Mouse (Mus musculus) thymus, postnatal 10 days (tissue): Measurements from ENCODE around the gene Vstm2l.

ENCODE experiments used
- DNase-seq, 2 experiments: peaks; one replicate each; pipeline ENCODE4 v3.0.0; 2021; ENCODE audit warnings: low spot score in 2 of 2

The Vstm2l gene

GRCm38 (mm10) chr2:157992501-157992900, 78.0 kb downstream of the Vstm2l start:
- DNase-seq: no peak
